Mouse (Mus musculus) midbrain, embryonic 12.5 days (tissue): ENCODE measurements around the gene Ifnar1. TPM values are rescaled to one million over a fixed set of nuclear protein-coding genes. Genes with fewer than 3 reads are reported as not detected.

Source experiments
- ATAC-seq: fragments of 200-750 bp; cut with Nextera tagmentation; 2 replicates; pipeline ENCODE4 v1.8.0; 2017; ENCODE audit warnings: low read depth, moderate TSS enrichment, moderate library complexity; ENCODE audit not compliant: low FRiP score
- H3K27ac ChIP-seq: fragments of 300-500 bp; sonication (generic); replicated peaks from 2 replicates; pipeline ENCODE4 v1.5.1; 2016; ENCODE audit warnings: mild to moderate bottlenecking
- H3K27me3 ChIP-seq: fragments of 300-500 bp; sonication (generic); 2 replicates; pipeline ENCODE4 v1.6.1; 2016; ENCODE audit warnings: mild to moderate bottlenecking
- H3K36me3 ChIP-seq: fragments of 300-500 bp; sonication (generic); 2 replicates; pipeline ENCODE4 v1.6.1; 2016
- H3K4me1 ChIP-seq: fragments of 300-500 bp; sonication (generic); 2 replicates; pipeline ENCODE4 v1.6.1; 2016
- H3K4me2 ChIP-seq: fragments of 300-500 bp; sonication (generic); replicated peaks from 2 replicates; pipeline ENCODE4 v1.6.1; 2016; ENCODE audit warnings: mild to moderate bottlenecking, moderate library complexity
- H3K4me3 ChIP-seq: fragments of 300-500 bp; sonication (generic); 2 replicates; pipeline ENCODE4 v1.5.1; 2016; ENCODE audit warnings: mild to moderate bottlenecking
- H3K9ac ChIP-seq: fragments of 300-500 bp; sonication (generic); replicated peaks from 2 replicates; pipeline ENCODE4 v1.6.1; 2016; ENCODE audit warnings: mild to moderate bottlenecking, moderate library complexity
- H3K9me3 ChIP-seq: fragments of 300-500 bp; sonication (generic); 2 replicates; pipeline ENCODE4 v1.6.1; 2016; ENCODE audit warnings: mild to moderate bottlenecking
- WGBS: fragments of 180-500 bp; shearing (Covaris S2); methylation state at CpG from one replicate; pipeline ENCODE4 v1.1.7; 2016; 5-methylcytosine and 5-hydroxymethylcytosine counted together
- polyA plus RNA-seq: library from polyadenylated mRNA; unstranded; fragments of >200 nt; fragmentation: Nextera tagmentation; extraction: Ambion mirVana; gene quantifications from 2 replicates; pipeline ENCODE4 v1.2.1, GENCODE M21; 2016

Ifnar1 gene
- polyA plus RNA-seq, 1 experiment from 2014 or later = 60.0 TPM

GRCm38 (mm10) chr16:91462644-91463043 is 22.4 kb upstream of the Ifnar1 start:
- no peak overlapping the region for H3K27ac ChIP-seq
- no peaks in the 10 kb centered on the region for H3K9me3 ChIP-seq
- no peak overlapping the region for H3K4me2 ChIP-seq
- WGBS = 74% methylated on average over 3 of the region's 3 CpGs
- peaks cover 23% of the 10 kb centered on the region for H3K4me1 ChIP-seq
- no peak overlapping the region for H3K9ac ChIP-seq
- H3K36me3 ChIP-seq = no peaks in the 10 kb centered on the region
- no peak for ATAC-seq
- no peak overlapping the region for H3K4me3 ChIP-seq
- peaks cover 4% of the 10 kb centered on the region; the same call in 1 of the 2 replicates for H3K27me3 ChIP-seq

GRCm38 (mm10) chr16:91463400-91463799 is 21.6 kb upstream of the Ifnar1 start:
- H3K9me3 ChIP-seq = no peaks in the 10 kb centered on the region
- no peak for ATAC-seq
- no peak overlapping the region for H3K4me3 ChIP-seq
- H3K36me3 ChIP-seq = no peaks in the 10 kb centered on the region
- no peak overlapping the region for H3K27ac ChIP-seq
- H3K4me2 ChIP-seq = no peak overlapping the region
- 91% methylated on average over 2 of the region's 2 CpGs for WGBS
- H3K4me1 ChIP-seq = peaks cover 23% of the 10 kb centered on the region
- H3K9ac ChIP-seq = no peak overlapping the region
- H3K27me3 ChIP-seq = peaks cover 4% of the 10 kb centered on the region; the same call in 1 of the 2 replicates

GRCm38 (mm10) chr16:91463836-91464400 is 21.1 kb upstream of the Ifnar1 start:
- H3K9me3 ChIP-seq = no peaks in the 10 kb centered on the region
- ATAC-seq = no peak
- peak overlapping the region; percentile 60 for H3K4me3 ChIP-seq
- WGBS = 87% methylated on average over 4 of the region's 4 CpGs
- peaks cover 23% of the 10 kb centered on the region for H3K4me1 ChIP-seq
- peak overlapping the region; percentile 93 for H3K4me2 ChIP-seq
- H3K27ac ChIP-seq = peak overlapping the region; percentile 85; the same call in 1 of the 2 replicates
- no peaks in the 10 kb centered on the region for H3K36me3 ChIP-seq
- H3K9ac ChIP-seq = peak overlapping the region; percentile 62; the same call in 1 of the 2 replicates
- peaks cover 4% of the 10 kb centered on the region; the same call in 1 of the 2 replicates for H3K27me3 ChIP-seq

- no peaks in the 10 kb centered on the region for H3K36me3 ChIP-seq
- peaks cover 19% of the 10 kb centered on the region for H3K4me1 ChIP-seq
- H3K27me3 ChIP-seq = peaks cover 4% of the 10 kb centered on the region; the same call in 1 of the 2 replicates
- WGBS = 2% methylated on average over 44 of the region's 44 CpGs
- peak overlapping the region; percentile 62 for H3K9ac ChIP-seq
- no peaks in the 10 kb centered on the region for H3K9me3 ChIP-seq
- peak overlapping the region; percentile 85 for H3K27ac ChIP-seq
- ATAC-seq = peak; percentile 95
- peak overlapping the region; percentile 93 for H3K4me2 ChIP-seq
- H3K4me3 ChIP-seq = peak overlapping the region; percentile 60
Measured at GRCm38 (mm10) chr16:91464594-91465504, 20.2 kb upstream of the Ifnar1 start.

GRCm38 (mm10) chr16:91465505-91466240 is 19.4 kb upstream of the Ifnar1 start:
- no peak overlapping the region; the same call in 1 of the 2 replicates for H3K27ac ChIP-seq
- H3K27me3 ChIP-seq = peaks cover 4% of the 10 kb centered on the region; the same call in 1 of the 2 replicates
- H3K4me1 ChIP-seq = peaks cover 19% of the 10 kb centered on the region
- H3K9me3 ChIP-seq = no peaks in the 10 kb centered on the region
- H3K9ac ChIP-seq = peak overlapping the region; percentile 62
- no peak for ATAC-seq
- 56% methylated on average over 13 of the region's 13 CpGs for WGBS
- H3K4me3 ChIP-seq = peak overlapping the region; percentile 60
- peak overlapping the region; percentile 93 for H3K4me2 ChIP-seq
- H3K36me3 ChIP-seq = no peaks in the 10 kb centered on the region; the same call in 1 of the 2 replicates

GRCm38 (mm10) chr16:91466566-91466965 is 18.5 kb upstream of the Ifnar1 start:
- no peak overlapping the region for H3K9ac ChIP-seq
- H3K27me3 ChIP-seq = peaks cover 4% of the 10 kb centered on the region; the same call in 1 of the 2 replicates
- ATAC-seq = no peak
- peak overlapping the region; percentile 93; the same call in 1 of the 2 replicates for H3K4me2 ChIP-seq
- no peaks in the 10 kb centered on the region; the same call in 1 of the 2 replicates for H3K36me3 ChIP-seq
- H3K9me3 ChIP-seq = no peaks in the 10 kb centered on the region
- no peak overlapping the region for H3K4me3 ChIP-seq
- H3K27ac ChIP-seq = no peak overlapping the region
- WGBS = 51% methylated on average over 6 of the region's 6 CpGs
- H3K4me1 ChIP-seq = peaks cover 19% of the 10 kb centered on the region

GRCm38 (mm10) chr16:91470470-91470869 is 14.6 kb upstream of the Ifnar1 start:
- H3K27ac ChIP-seq = no peak overlapping the region
- no peak overlapping the region for H3K9ac ChIP-seq

GRCm38 (mm10) chr16:91471481-91471880 is 13.6 kb upstream of the Ifnar1 start:
- 80% methylated on average over 6 of the region's 6 CpGs for WGBS
- H3K9ac ChIP-seq = no peak overlapping the region

More at GRCm38 (mm10) chr16:91470470-91470869, 14.6 kb upstream of the Ifnar1 start:
- Histone ChIP-seq H3K4me1 (peaks cover 12% of the 10 kb centered on the region), H3K27me3 (no peaks in the 10 kb centered on the region), H3K4me2 (no peak overlapping the region), H3K36me3 (no peaks in the 10 kb centered on the region; the same call in 1 of the 2 replicates), H3K9me3 (no peaks in the 10 kb centered on the region), H3K4me3 (no peak overlapping the region)
- 91% methylated on average over 3 of the region's 3 CpGs for WGBS
- no peak for ATAC-seq

GRCm38 (mm10) chr16:91475753-91476152 is 9.3 kb upstream of the Ifnar1 start:
- no peak for ATAC-seq
- no peak overlapping the region for H3K27ac ChIP-seq
- no peaks in the 10 kb centered on the region for H3K36me3 ChIP-seq
- WGBS = 73% methylated on average over 7 of the region's 7 CpGs
- no peaks in the 10 kb centered on the region for H3K9me3 ChIP-seq
- no peaks in the 10 kb centered on the region for H3K27me3 ChIP-seq
- no peak overlapping the region for H3K4me2 ChIP-seq
- H3K9ac ChIP-seq = no peak overlapping the region
- no peaks in the 10 kb centered on the region for H3K4me1 ChIP-seq
- no peak overlapping the region for H3K4me3 ChIP-seq

More at GRCm38 (mm10) chr16:91471481-91471880, 13.6 kb upstream of the Ifnar1 start:
- Histone ChIP-seq H3K27me3 (no peaks in the 10 kb centered on the region), H3K27ac (no peak overlapping the region), H3K4me1 (peaks cover 2% of the 10 kb centered on the region; the same call in 1 of the 2 replicates), H3K36me3 (no peaks in the 10 kb centered on the region; the same call in 1 of the 2 replicates), H3K4me3 (no peak overlapping the region), H3K9me3 (no peaks in the 10 kb centered on the region), H3K4me2 (no peak overlapping the region)
- ATAC-seq = no peak

- Histone ChIP-seq H3K36me3 (no peaks in the 10 kb centered on the region), H3K27ac (no peak overlapping the region), H3K9ac (no peak overlapping the region), H3K4me2 (no peak overlapping the region), H3K9me3 (no peaks in the 10 kb centered on the region), H3K27me3 (no peaks in the 10 kb centered on the region), H3K4me1 (no peaks in the 10 kb centered on the region), H3K4me3 (no peak overlapping the region)
- ATAC-seq = no peak
- 83% methylated on average over 1 of the region's 1 CpGs for WGBS
Measured at GRCm38 (mm10) chr16:91478067-91478466, 7.0 kb upstream of the Ifnar1 start.

- no peak overlapping the region for H3K4me3 ChIP-seq
Measured at GRCm38 (mm10) chr16:91480517-91480916, 4.5 kb upstream of the Ifnar1 start.

More at GRCm38 (mm10) chr16:91480517-91480916, 4.5 kb upstream of the Ifnar1 start:
- no peaks in the 10 kb centered on the region for H3K36me3 ChIP-seq
- H3K9me3 ChIP-seq = no peaks in the 10 kb centered on the region
- no peak overlapping the region for H3K9ac ChIP-seq
- no peak for ATAC-seq
- no peaks in the 10 kb centered on the region for H3K27me3 ChIP-seq
- no peak overlapping the region for H3K4me2 ChIP-seq
- no peak overlapping the region for H3K27ac ChIP-seq
- H3K4me1 ChIP-seq = 0 out of 2 replicates have a peak, but pooled peaks cover under 1% of the 10 kb centered on the region
